ENCODE assay signal across 11 mouse cellular contexts in genomic region chr10:34512551-34512950, GRCm38 (mm10). TPM values are rescaled to one million over a fixed set of nuclear protein-coding genes. Genes with fewer than 3 reads are reported as not detected.
DNase-seq lines count a peak whose midpoint lies in the region; ATAC-seq lines count a peak whose summit lies in the region.
"Had no signal": no experiment of that assay in that cellular context is flagged by ENCODE, and none has a peak within 500 bp of the region (broad histone marks: within the 10 kb centered on the region; RNA-seq: fewer than 3 reads in every experiment).

No protein-coding gene starts in this region.

- no peaks in the 10 kb centered on the region for H3K9me3 ChIP-seq in kidney, embryonic 16.5 days (ENCODE audit: low read length)
- H3K9me3 ChIP-seq in kidney, embryonic 15.5 days (replicated peaks): no peaks in the 10 kb centered on the region
- H3K9me3 ChIP-seq in heart, embryonic 10.5 days: no peaks in the 10 kb centered on the region
- H3K9me3 ChIP-seq: stomach, embryonic 15.5 days had no signal

- no peak overlapping the region for H3K4me2 ChIP-seq in kidney, embryonic 16.5 days (replicated peaks; ENCODE audit: low read depth, low read length)
- no peak overlapping the region for H3K4me2 ChIP-seq in kidney, embryonic 15.5 days
- H3K4me2 ChIP-seq: midbrain, embryonic 11.5 days; stomach, embryonic 15.5 days had no signal

- H3K36me3 ChIP-seq in kidney, embryonic 16.5 days (ENCODE audit: insufficient read depth, low read length): no peaks in the 10 kb centered on the region
- no peaks in the 10 kb centered on the region for H3K36me3 ChIP-seq in kidney, embryonic 15.5 days
- no peaks in the 10 kb centered on the region for H3K36me3 ChIP-seq in heart, embryonic 10.5 days
- H3K36me3 ChIP-seq: stomach, embryonic 15.5 days had no signal

- peak; percentile 7 for DNase-seq in adrenal gland, postnatal 14 days
- DNase-seq in adrenal gland, adult 18-20 months (ENCODE audit: low spot score in 2 of 2): no peak
- no peak for DNase-seq in heart, embryonic 10.5 days (ENCODE audit: low spot score)
- DNase-seq in kidney, postnatal 36 days: peak; percentile 11 to 14
- no peak for DNase-seq in MN1 (ENCODE audit: low spot score)
- DNase-seq: cerebellum, adult 9-10 months had no signal

- H3K27ac ChIP-seq in kidney, embryonic 16.5 days (ENCODE audit: low read length): 0 out of 2 replicates have a peak overlapping the region, but pooled peaks have one; percentile 9
- no peak overlapping the region for H3K27ac ChIP-seq in kidney, embryonic 15.5 days
- peak overlapping the region; percentile 62; the same call in 1 of the 2 replicates for H3K27ac ChIP-seq in heart, embryonic 10.5 days
- H3K27ac ChIP-seq: stomach, embryonic 15.5 days had no signal

- 11% methylated on average over 4 of the region's 4 CpGs for WGBS in kidney, embryonic 16.5 days
- 7% methylated on average over 4 of the region's 4 CpGs for WGBS in kidney, embryonic 15.5 days
- 33% methylated on average over 4 of the region's 4 CpGs for WGBS in heart, embryonic 10.5 days

- H3K27me3 ChIP-seq in kidney, embryonic 16.5 days (ENCODE audit: insufficient read depth, low read length): no peaks in the 10 kb centered on the region
- no peaks in the 10 kb centered on the region for H3K27me3 ChIP-seq in kidney, embryonic 15.5 days
- no peaks in the 10 kb centered on the region for H3K27me3 ChIP-seq in heart, embryonic 10.5 days (ENCODE audit: insufficient read depth, poor library complexity, severe bottlenecking)
- H3K27me3 ChIP-seq: stomach, embryonic 15.5 days had no signal

- H3K4me1 ChIP-seq in kidney, embryonic 16.5 days (ENCODE audit: insufficient read depth, low read length): peaks cover 15% of the 10 kb centered on the region
- H3K4me1 ChIP-seq in kidney, embryonic 15.5 days: peaks cover 14% of the 10 kb centered on the region
- peaks cover 6% of the 10 kb centered on the region; the same call in 1 of the 2 replicates for H3K4me1 ChIP-seq in heart, embryonic 10.5 days
- H3K4me1 ChIP-seq: stomach, embryonic 15.5 days had no signal

- no peak overlapping the region for H3K9ac ChIP-seq in kidney, embryonic 16.5 days (replicated peaks; ENCODE audit: low read length)
- H3K9ac ChIP-seq in kidney, embryonic 15.5 days: no peak overlapping the region
- H3K9ac ChIP-seq: stomach, embryonic 15.5 days had no signal

- no peak for ATAC-seq in kidney, embryonic 16.5 days (ENCODE audit: low FRiP score, low TSS enrichment)
- ATAC-seq in kidney, embryonic 15.5 days (replicated peaks; ENCODE audit: low FRiP score): no peak
- ATAC-seq in granulocyte monocyte progenitor cell, adult 5-6 weeks (replicated peaks; ENCODE audit: poor library complexity, severe bottlenecking): no peak

- H3K4me3 ChIP-seq in kidney, embryonic 16.5 days (ENCODE audit: low read length): no peak overlapping the region
- no peak overlapping the region for H3K4me3 ChIP-seq in kidney, embryonic 15.5 days (replicated peaks)
- no peak overlapping the region for H3K4me3 ChIP-seq in heart, embryonic 10.5 days
- H3K4me3 ChIP-seq: stomach, embryonic 15.5 days had no signal

RNA-seq across cellular contexts. Expression of gene Frk, which starts 29.4 kb away (rescaled TPM):
- total RNA-seq in adrenal gland, postnatal 14 days (2021): 8.5 and 8.6 TPM in 2 replicates
- 1 to 10 TPM; 4.7 to 7.1 TPM for total RNA-seq in adrenal gland, adult 18-20 months (2021)
- polyA plus RNA-seq in kidney, embryonic 16.5 days (2015; fragmentation: Nextera tagmentation; extraction: Ambion mirVana): 20.8 and 24.3 TPM in 2 replicates
- polyA plus RNA-seq in kidney, embryonic 15.5 days (2015; fragmentation: Nextera tagmentation; extraction: Ambion mirVana): 18.2 and 20.1 TPM in 2 replicates
- polyA plus RNA-seq in heart, embryonic 10.5 days (2016; fragmentation: Nextera tagmentation; extraction: Ambion mirVana): 5.5 and 6.4 TPM in 2 replicates
- total RNA-seq in granulocyte monocyte progenitor cell, adult 5-6 weeks (2014; fragmentation: Nextera tagmentation): not detected in 2 replicates
- not detected in 2 replicates for total RNA-seq in granulocyte monocyte progenitor cell, adult 5-6 weeks (2017)

Comparison
In these comparisons a context has a peak if more than half of its experiments do, and no peak if none do; other contexts are left out.
1. DNase-seq: peak in adrenal gland, postnatal 14 days (single experiment) and kidney, postnatal 36 days (2 of 2); none in adrenal gland, adult 18-20 months (0 of 2), heart, embryonic 10.5 days (single experiment) and MN1 (single experiment).